Mouse (Mus musculus) fibroblast of lung, adult 2 months (primary cell): ENCODE data around the gene Clec2g.
"Not testable (repeated sequence)": the region's sequence is repeated elsewhere in the genome, so short reads cannot be mapped to it uniquely, and the experiment has no call there.

Source experiments
- DNase-seq: peaks from one replicate; pipeline ENCODE4 v3.0.0-alpha.2; 2011; ENCODE audit warnings: low read depth

Clec2g gene

DNA sequence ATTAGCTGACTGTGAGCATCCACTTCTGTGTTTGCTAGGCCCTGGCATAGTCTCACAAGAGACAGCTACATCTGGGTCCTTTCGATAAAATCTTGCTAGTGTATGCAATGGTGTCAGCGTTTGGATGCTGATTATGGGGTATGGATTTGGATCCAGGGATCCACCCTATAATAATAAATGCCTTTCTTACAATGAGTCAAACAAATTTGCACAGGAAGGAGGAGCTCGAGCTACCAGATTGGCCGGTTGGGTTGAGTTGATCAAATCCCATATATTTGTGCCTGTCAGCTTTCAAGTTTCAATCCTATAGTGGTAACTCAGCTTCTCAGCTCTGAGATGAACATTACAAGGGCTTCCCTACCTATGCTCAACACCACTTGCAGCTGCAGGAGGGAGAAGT, at the start of gene Clec2g:
TSS of gene Clec2g (plus strand) at position 301 of the 400 bp plus-strand sequence.
- DNase-seq = not testable (repeated sequence)

DNA sequence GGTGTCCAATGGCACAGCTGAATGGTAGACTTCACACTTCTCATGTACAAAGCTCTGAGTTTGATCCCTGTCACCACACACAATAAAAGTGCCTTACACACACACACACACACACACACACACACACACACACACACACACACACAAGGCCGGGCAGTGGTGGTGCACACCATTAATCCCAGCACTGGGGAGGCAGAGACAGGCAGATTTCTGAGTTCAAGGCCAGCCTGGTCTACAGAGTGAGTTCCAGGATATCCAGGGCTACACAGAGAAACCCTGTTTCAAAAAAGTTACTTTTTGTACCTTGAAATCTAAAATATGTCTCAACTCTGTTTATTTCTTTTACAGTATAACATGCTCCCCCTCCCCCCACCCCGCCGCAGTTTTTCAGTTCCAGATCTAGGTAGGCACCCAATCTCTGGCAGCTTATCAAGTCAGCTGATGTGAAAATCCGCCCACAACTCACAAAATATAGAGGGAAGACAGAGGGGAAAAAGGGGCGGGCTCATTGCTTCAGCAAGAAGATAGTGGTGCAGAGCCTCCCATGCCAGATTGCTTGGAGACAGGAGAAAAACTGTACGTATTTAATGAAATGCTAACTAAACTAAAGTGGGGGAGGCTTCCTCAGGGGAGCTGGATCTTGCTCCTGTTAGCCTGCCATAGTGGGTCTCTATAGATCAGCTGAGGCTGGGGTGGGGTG, 46.9 kb upstream of the Clec2g start, which contains the start of gene Clec2i:
TSS of gene Clec2i (plus strand) at position 498 of the 700 bp plus-strand sequence.
- DNase-seq = not testable (repeated sequence)

DNA sequence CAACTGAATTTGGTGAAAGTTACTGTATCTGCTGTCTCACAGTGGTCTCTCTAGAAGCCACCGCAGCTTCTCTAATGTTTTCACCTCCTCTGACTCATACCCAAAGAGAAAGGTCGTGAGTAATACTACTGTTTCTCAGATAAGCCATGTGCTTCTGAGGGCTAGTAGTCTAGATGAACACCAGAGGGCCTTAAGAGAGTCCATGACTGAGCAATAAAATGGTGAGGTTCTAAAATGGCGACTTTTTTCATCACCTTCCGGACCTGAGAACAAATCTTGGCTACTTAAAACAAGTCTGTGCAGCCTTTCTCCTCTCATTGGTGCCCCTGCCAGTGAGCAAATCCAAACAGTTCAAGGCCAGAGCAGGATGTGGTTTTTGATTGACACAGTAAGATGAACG, 45.3 kb upstream of the Clec2g start:
- DNase-seq = no peak

DNA sequence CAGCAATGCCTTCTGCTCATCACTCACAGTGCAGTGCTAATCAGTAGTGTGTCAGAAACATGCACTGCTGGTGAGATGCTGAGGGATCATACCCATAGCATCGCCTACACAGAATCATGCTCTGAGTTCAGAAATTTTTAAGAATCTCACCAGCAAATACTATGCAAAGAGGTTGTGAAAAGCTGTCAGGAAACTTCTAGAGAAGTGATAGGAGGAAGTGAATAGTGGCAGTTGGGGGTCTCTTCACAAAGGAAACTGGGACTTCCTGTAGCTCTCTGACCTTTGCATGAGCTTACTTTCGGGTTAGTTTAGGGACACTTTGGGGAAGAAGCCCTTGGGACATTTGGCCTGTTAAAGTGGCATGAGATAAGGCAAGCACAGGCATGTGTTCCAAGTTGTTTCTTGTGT, 43.2 kb upstream of the Clec2g start, which contains the start of gene BC035044:
TSS of gene BC035044 (minus strand) at position 179 of the 408 bp plus-strand sequence.
- no peak for DNase-seq

DNA sequence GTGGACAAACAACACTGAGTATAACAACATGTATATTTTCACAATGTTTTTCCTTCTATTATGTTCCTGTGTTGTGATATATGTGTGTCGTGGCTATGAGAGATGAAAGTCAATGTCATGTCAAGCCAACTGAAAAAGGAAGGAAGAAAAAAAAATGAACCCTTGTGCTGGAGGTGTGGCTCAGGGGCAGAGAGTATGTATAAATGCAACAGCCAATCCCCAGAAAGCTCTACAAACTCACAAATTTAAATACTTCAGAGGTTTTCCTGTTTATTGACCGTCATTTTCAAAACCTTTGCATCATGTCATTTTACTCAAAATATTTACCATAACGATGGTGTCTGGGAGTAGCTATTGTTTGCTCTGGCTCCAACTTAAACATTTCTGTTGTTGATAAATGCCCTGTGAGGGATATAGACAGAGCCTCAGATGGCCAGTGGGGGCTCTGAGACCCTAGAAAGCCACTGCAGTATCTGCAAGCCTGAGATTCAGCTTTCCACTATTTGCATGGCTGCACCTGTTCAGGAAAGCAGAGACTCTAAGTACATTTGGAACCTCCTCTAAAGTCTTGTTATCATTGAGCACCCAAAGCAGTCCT, 38.7 kb upstream of the Clec2g start:
- no peak for DNase-seq

DNA sequence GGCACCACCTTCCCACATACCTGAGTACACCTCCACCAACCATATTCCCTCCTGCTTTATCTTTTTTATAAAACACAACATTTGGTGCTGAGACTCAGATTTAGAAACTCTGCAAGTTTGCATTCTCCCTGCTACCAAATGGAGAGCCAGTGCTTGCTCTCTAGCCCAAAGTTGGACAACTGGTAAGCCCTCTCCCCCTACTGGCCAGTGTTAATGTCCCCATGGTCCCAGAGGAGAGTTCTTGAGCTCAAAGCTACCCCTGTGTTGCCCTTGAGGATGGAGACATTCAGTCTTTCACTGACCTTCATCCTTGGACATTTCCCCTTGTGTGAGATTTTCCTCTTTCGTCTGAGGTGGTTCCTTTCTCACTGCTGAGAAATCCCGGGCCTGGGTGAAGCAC, 34.1 kb upstream of the Clec2g start:
- no peak for DNase-seq

DNA sequence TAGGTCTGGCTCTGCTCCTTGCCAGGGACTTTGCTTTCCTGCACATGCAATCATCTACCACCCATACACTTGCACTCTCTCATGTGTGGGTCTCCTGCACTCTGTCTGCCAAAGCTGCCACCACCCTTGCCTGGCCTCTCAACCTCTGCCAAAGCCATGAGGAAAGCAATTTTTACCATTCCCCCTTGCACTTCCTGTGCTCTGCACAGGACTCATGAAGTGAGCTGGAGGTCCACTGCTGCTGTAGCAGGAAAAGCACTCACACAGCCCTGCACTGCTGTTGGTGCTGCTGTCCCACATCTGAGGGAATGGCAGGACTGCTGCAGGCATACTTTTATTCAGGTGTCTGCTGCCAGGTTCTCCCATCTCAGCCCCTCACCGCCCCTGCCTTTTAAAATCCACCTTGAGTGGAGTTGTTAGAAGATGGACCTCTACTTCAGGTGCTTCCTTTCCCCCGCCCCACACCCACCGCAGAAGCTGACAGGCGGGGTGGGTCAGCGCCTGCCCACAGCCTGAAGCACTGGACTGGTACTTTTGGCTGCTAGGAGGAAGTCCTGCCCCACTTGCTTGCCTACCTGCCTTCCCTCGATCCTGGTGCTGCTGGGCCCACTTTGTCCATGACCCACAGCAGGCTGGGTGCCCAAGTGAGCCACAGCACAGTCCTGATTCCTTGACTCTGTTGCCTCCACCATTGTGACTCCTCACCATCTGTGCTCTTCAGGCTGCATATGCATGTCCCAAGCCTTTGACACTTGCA, 33.2 kb upstream of the Clec2g start:
- not testable (repeated sequence) for DNase-seq

DNA sequence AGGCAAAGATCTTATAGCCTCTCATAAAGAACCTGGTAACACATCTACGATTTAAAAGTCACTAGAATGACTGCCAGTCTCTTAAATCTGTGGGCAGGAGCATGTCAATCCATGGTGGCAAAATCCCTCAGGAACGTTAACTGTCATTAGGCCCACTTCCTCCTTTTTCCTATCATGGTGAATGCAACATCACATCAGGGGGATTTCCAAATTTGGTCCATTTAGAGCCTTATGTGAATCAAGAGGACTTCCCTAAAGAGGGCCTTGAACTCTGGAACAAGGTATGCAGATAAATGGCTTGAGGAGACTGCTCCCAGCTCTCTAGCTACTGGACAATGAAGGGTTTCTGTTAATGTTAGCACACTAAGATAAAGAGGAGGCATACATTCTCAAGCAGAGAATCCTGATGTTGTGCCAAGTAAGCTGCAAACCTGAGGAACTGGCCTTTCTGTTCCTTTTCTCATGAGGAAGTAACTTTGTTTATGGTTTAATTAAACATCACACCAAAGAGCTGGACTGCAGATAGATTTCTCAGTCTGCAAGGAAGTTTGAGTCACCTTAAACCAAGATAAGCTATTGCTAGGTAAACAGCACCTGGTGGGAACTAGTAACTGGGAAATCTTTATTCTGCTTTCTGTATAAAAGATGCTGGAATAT, 20.5 kb upstream of the Clec2g start:
- DNase-seq = no peak

DNA sequence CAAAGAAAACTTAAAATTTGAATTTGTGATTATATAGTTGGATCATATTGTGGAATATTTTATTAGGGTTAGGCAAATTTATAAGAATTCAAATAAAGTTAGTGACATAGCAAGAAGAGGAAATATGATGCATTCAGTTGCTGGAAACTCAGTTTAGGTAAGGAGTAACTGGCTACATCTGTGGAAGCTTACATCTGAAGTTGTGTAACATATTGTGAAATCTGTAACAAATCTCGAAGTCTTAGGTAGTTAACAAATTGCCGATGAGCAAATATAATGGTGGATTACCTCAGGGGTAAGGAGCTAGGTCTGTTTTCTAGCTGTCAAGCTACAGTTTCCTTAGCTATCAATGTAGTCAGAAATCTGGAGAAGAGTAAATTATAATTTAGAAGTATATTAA, 16.9 kb upstream of the Clec2g start:
- DNase-seq = no peak

DNA sequence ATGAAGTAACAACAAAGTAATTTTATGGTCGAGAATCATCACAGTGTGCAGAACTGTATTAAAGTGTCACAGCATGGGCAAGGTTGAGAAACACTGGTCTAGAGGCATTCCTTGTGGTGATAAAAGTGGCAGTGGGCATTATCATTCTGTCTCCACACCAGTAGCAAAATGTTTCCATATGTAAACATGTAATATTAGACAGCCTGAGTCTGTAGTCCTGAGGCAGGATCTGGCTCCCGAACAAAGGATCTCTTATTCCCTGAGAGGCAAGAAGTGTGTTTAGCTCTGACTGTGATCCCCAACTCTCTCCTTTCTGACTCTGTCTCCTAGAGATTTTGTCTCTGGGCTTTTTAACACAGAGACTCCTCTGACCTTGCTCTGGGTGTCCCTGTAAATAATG, 1.1 kb upstream of the Clec2g start:
- DNase-seq = peak; percentile 18

DNA sequence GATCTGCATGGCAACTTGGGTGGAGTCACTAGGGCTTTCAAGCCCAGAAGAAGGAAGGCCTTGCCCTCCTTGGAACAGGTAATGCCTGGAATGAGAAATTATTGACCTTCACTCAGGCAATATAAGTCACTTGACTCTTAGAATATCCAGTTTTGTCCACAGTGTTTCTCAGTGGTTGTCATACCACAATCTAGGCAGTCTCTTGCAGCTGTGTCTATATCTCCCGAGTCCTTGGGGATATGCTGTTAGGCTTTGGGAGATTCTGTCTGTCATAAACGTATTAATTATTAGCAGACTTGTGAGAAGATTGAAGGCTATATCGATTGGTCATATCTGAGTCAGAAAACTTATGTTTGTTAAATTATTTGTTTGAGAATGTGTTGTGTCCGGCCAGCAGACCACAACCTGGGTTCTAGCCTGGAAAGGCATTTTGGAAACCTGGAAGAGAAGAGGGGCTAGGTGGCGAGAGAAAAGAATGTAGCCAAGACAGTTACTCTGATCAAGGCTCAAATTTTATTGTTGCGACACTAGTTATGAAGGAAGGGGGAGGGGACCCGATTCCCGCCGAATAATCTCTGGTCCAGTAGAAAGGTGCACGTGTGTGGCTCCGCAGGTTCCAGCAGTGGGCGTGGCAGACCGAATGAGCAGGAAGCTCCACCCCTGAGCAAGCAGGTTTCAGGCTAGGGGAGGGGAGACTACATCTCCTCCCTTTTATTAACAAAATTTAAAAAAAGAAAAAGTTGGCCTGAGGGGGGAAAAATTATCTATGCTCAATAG, 1.9 kb downstream of the Clec2g start:
- DNase-seq = not testable (repeated sequence)

DNA sequence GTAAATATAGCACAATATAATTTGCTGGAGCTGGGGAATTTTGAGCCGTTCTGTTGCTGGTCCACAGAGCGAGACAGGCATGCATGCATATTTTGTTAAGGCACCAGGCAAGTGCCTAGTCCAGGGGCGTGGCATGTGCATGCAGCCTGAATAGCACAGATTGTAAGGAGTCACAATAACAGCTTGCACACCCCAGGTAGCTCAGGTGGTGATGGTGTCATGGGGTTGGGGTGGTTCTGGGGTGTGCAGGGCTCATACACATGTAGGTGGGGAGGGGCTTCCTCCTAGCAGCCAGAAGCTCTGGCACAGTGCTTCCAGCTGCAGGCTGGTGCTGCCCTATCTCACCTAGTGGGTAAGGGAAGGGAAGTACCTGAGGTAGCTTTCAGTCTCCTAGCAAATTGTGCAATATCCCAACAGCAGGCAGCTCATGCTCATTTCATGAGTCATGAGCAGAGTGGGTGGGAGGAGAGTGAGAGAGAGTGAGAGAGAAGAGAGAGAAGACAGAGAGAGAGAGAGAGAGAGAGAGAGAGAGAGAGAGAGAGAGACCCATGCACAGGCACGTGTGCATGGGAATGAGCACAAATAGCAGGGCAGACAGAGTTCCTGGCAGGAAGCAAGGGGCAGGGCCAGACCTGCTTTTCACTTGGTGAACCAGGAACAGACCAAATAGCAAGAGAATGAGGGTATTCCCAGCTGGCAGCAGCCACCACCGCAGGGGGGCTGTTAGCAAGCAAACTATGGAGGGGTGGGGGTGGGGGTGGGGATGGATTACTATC, 7.7 kb downstream of the Clec2g start:
- peak; percentile 9 for DNase-seq

DNA sequence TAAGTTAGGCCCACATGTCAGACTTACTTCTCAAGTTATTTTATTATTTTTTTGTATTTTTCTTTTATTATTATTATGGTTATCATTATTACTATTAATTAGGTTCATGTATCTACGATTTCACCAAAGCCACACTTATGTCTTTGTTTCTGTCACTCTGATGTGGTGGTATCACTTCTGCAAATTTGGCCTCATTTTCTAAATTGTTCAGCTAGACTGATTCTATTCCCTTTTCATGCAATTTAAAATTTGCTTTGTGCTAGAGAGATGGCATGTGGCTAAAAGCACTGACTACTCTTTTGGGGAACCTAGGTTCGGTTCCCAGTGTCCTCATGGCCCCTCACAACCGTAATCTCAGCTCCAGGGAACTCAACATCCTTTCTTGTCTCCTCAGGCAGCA, 11.4 kb downstream of the Clec2g start:
- DNase-seq = no peak

DNA sequence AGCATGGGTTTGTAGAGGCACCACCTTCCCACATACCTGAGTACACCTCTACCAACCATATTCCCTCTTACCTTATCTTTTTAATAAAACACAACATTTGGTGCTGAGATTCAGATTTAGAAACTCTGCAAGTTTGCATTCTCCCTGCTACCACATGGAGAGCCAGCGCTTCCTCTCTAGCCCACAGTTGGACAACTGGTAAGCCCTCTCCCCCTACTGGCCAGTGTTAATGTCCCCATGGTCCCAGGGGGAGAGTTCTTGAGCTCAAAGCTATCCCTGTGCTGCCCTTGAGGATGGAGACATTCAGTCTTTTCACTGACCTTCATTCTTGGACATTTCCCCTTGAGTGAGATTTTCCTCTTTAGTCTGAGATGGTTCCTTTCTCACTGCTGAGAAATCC, 26.9 kb downstream of the Clec2g start:
- no peak for DNase-seq

DNA sequence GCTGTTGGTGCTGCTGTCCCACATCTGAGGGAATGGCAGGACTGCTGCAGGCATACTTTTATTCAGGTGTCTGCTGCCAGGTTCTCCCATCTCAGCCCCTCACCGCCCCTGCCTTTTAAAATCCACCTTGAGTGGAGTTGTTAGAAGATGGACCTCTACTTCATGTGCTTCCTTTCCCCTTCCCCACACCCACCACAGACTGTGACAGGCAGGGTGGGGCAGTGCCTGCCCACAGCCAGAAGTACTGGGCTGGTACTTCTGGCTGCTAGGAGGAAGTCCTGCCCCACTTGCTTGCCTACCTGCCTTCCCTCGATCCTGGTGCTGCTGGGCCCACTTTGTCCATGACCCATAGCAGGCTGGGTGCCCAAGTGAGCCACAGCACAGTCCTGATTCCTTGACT, 27.9 kb downstream of the Clec2g start:
- not testable (repeated sequence) for DNase-seq

DNA sequence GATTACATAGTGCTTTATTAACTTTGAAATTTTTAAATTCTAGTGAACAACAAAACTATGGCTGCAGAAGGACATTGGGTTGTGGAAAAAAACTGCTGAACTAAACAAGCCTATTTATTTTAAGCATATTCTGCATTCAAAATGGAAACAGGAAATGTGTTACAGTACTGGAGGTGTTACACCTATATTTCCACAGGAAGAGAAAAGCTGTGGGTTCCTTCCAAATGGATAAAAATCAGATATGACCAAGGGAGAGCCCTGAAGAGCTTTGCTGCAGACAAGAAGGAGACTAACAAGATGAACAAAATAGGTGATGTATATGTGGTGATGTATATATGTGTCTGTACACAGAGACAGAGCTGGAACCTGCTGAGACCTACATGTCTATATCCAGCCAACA, 30.3 kb downstream of the Clec2g start:
- no peak for DNase-seq

DNA sequence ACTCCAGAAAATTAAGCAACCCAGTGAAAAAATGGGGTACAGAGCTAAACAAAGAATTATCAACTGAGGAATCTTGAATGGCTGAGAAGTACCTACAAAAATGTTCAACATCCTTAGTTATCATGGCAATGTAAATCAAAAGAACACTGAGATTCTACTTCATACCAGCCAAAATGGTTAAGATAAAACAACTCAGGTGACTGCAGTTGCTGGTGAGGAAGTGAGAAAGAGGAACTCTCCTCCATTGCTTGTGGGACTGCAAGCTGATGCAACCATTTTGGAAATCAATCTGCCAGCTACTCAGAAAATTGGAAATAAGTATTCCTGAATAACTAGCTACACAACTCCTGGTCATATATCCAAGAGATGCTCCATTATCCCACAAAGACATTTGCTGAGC, 34.3 kb downstream of the Clec2g start:
- DNase-seq = no peak

DNA sequence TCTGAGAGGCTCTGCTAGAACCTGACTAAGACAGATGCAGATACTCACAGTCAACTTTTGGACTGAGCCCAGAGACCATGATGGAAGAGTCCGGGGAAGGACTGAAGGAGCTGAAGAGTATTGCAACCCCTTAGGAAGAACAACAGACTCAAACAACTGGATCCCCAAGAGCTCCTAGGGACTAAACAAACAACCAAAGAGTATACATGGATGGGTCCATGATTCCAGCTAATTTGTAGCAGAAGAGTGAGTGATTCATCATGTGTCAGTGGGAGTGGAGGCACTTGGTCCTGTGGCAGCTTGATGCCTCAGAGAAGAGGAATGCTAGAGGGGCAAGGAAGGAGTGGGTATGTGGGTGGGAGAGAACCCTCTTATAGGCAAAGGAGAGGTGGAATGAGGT, 35.6 kb downstream of the Clec2g start:
- no peak for DNase-seq

DNA sequence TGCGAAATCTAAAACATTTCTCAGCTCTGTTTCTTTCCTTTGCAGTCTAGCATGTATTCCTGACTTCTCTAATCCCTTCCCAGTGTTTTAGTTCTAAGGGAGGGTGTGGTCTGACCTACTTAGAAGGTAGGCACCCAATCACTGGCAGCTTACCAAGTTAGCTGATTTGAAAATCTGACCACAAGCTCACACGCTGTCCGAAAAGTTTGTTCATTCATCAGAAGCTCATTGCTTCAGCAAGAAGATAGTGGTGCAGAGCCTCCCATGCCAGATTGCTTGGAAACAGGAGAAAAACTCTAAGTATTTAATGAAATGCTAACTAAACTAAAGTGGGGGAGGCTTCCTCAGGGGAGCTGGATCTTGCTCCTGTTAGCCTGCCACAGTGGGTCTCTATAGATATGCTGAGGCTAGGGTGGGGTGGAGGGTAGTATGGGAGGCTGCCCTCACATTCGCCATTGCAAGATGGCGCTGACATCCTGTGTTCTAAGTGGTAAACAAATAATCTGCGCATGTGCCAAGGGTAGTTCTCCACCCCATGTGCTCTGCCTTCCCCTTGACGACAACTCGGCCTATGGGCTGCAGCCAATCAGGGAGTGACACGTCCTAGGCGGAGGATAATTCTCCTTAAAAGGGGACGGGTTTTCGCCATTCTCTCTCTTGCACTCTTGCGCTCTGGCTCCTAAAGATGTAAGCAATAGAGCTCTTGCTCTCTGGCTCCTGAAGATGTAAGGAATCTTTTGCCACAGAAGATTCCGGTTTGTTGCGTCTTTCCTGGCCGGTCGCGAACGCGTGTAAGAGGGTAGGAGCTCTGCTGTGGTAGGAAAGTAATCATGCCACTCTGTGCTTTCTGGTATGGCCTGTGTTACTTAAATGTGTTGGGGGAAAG, 36.6 kb downstream of the Clec2g start:
- not testable (repeated sequence) for DNase-seq
